Mouse (Mus musculus): Measurements from ENCODE around the gene Gimap5. TPM values are rescaled to one million over a fixed set of nuclear protein-coding genes. Genes with fewer than 3 reads are reported as not detected.

The Gimap5 gene
- polyA plus RNA-seq, 1 experiment from 2014 or later, result 0.84 TPM

GRCm38 (mm10) chr6:48737053-48737452 is 8.9 kb upstream of the Gimap5 start:
- no peak overlapping the region for H3K4me3 ChIP-seq (ENCODE audit: low read depth, low read length)
- H3K9me3 ChIP-seq (ENCODE audit: control insufficient read depth, low read length), result no peaks in the 10 kb centered on the region
- no peaks in the 10 kb centered on the region for H3K4me1 ChIP-seq (ENCODE audit: control insufficient read depth, insufficient read depth, low read length)
- no peaks in the 10 kb centered on the region; the same call in 1 of the 2 replicates for H3K27me3 ChIP-seq (ENCODE audit: control insufficient read depth, insufficient read depth, low read length)
- H3K36me3 ChIP-seq (ENCODE audit: control insufficient read depth, insufficient read depth, low read length), result no peaks in the 10 kb centered on the region
- H3K4me2 ChIP-seq (ENCODE audit: low read depth, low read length), result no peak overlapping the region
- no peak overlapping the region for H3K9ac ChIP-seq (replicated peaks; ENCODE audit: low read depth, low read length)
- 78% methylated on average over 2 of the region's 2 CpGs for whole genome bisulfite sequencing
- H3K27ac ChIP-seq (ENCODE audit: low read depth, low read length), result no peak overlapping the region
- ATAC-seq (ENCODE audit: low read depth), result no peak

- ATAC-seq (ENCODE audit: low read depth), result no peak
- 88% methylated on average over 5 of the region's 5 CpGs for WGBS
These were observed 8.3 kb upstream of the Gimap5 start for GRCm38 (mm10) chr6:48737688-48738087.

GRCm38 (mm10) chr6:48738961-48739779 is 6.8 kb upstream of the Gimap5 start, which contains the start of gene Gimap1:
Gene Gimap1 (plus strand): TSS chr6:48739054.
- WGBS, result 81% methylated on average over 15 of the region's 15 CpGs

More at GRCm38 (mm10) chr6:48737688-48738087, 8.3 kb upstream of the Gimap5 start:
- Histone ChIP-seq H3K27me3 (ENCODE audit: control insufficient read depth, insufficient read depth, low read length) (peaks cover 2% of the 10 kb centered on the region), H3K9ac (replicated peaks; ENCODE audit: low read depth, low read length) (no peak overlapping the region), H3K4me3 (ENCODE audit: low read depth, low read length) (no peak overlapping the region), H3K9me3 (ENCODE audit: control insufficient read depth, low read length) (no peaks in the 10 kb centered on the region), H3K4me1 (ENCODE audit: control insufficient read depth, insufficient read depth, low read length) (no peaks in the 10 kb centered on the region), H3K36me3 (ENCODE audit: control insufficient read depth, insufficient read depth, low read length) (no peaks in the 10 kb centered on the region), H3K4me2 (ENCODE audit: low read depth, low read length) (no peak overlapping the region), H3K27ac (ENCODE audit: low read depth, low read length) (no peak overlapping the region)

GRCm38 (mm10) chr6:48739780-48740055 is 6.3 kb upstream of the Gimap5 start:
- Histone ChIP-seq H3K9ac (replicated peaks; ENCODE audit: low read depth, low read length) (no peak overlapping the region), H3K27ac (ENCODE audit: low read depth, low read length) (no peak overlapping the region), H3K36me3 (ENCODE audit: control insufficient read depth, insufficient read depth, low read length) (no peaks in the 10 kb centered on the region), H3K4me3 (ENCODE audit: low read depth, low read length) (no peak overlapping the region), H3K4me2 (ENCODE audit: low read depth, low read length) (no peak overlapping the region), H3K9me3 (ENCODE audit: control insufficient read depth, low read length) (no peaks in the 10 kb centered on the region), H3K27me3 (ENCODE audit: control insufficient read depth, insufficient read depth, low read length) (peaks cover 8% of the 10 kb centered on the region), H3K4me1 (ENCODE audit: control insufficient read depth, insufficient read depth, low read length) (no peaks in the 10 kb centered on the region)
- WGBS, result 89% methylated on average over 3 of the region's 3 CpGs
- ATAC-seq (ENCODE audit: low read depth), result no peak

More at GRCm38 (mm10) chr6:48738961-48739779, 6.8 kb upstream of the Gimap5 start, which contains the start of gene Gimap1:
- Histone ChIP-seq H3K36me3 (ENCODE audit: control insufficient read depth, insufficient read depth, low read length) (no peaks in the 10 kb centered on the region), H3K9me3 (ENCODE audit: control insufficient read depth, low read length) (no peaks in the 10 kb centered on the region), H3K4me1 (ENCODE audit: control insufficient read depth, insufficient read depth, low read length) (no peaks in the 10 kb centered on the region), H3K9ac (replicated peaks; ENCODE audit: low read depth, low read length) (no peak within 1 kb of the TSS), H3K27me3 (ENCODE audit: control insufficient read depth, insufficient read depth, low read length) (peaks cover 8% of the 10 kb centered on the region), H3K4me3 (ENCODE audit: low read depth, low read length) (no peak within 1 kb of the TSS), H3K27ac (ENCODE audit: low read depth, low read length) (no peak within 1 kb of the TSS), H3K4me2 (ENCODE audit: low read depth, low read length) (no peak within 1 kb of the TSS)
- no peak for ATAC-seq (ENCODE audit: low read depth)

GRCm38 (mm10) chr6:48740501-48741169 is 5.4 kb upstream of the Gimap5 start:
- WGBS, result 85% methylated on average over 3 of the region's 3 CpGs
- no peak overlapping the region for H3K9ac ChIP-seq (replicated peaks; ENCODE audit: low read depth, low read length)
- no peak overlapping the region for H3K27ac ChIP-seq (ENCODE audit: low read depth, low read length)
- no peak for ATAC-seq (ENCODE audit: low read depth)
- H3K4me3 ChIP-seq (ENCODE audit: low read depth, low read length), result no peak overlapping the region
- no peak overlapping the region for H3K4me2 ChIP-seq (ENCODE audit: low read depth, low read length)
- H3K27me3 ChIP-seq (ENCODE audit: control insufficient read depth, insufficient read depth, low read length), result peaks cover 10% of the 10 kb centered on the region
- no peaks in the 10 kb centered on the region for H3K4me1 ChIP-seq (ENCODE audit: control insufficient read depth, insufficient read depth, low read length)
- H3K36me3 ChIP-seq (ENCODE audit: control insufficient read depth, insufficient read depth, low read length), result no peaks in the 10 kb centered on the region
- no peaks in the 10 kb centered on the region for H3K9me3 ChIP-seq (ENCODE audit: control insufficient read depth, low read length)

GRCm38 (mm10) chr6:48741273-48741672 is 4.7 kb upstream of the Gimap5 start:
- Histone ChIP-seq H3K4me2 (ENCODE audit: low read depth, low read length) (no peak overlapping the region), H3K9ac (replicated peaks; ENCODE audit: low read depth, low read length) (no peak overlapping the region), H3K27me3 (ENCODE audit: control insufficient read depth, insufficient read depth, low read length) (peaks cover 10% of the 10 kb centered on the region), H3K4me3 (ENCODE audit: low read depth, low read length) (no peak overlapping the region), H3K27ac (ENCODE audit: low read depth, low read length) (no peak overlapping the region), H3K36me3 (ENCODE audit: control insufficient read depth, insufficient read depth, low read length) (no peaks in the 10 kb centered on the region), H3K9me3 (ENCODE audit: control insufficient read depth, low read length) (no peaks in the 10 kb centered on the region), H3K4me1 (ENCODE audit: control insufficient read depth, insufficient read depth, low read length) (no peaks in the 10 kb centered on the region)
- ATAC-seq (ENCODE audit: low read depth), result no peak
- 26% methylated on average over 3 of the region's 3 CpGs for WGBS

GRCm38 (mm10) chr6:48741711-48742206 is 4.2 kb upstream of the Gimap5 start:
- ATAC-seq (ENCODE audit: low read depth), result peak; percentile 73; the same call in 1 of the 2 replicates
- Histone ChIP-seq H3K27ac (ENCODE audit: low read depth, low read length) (no peak overlapping the region), H3K4me2 (ENCODE audit: low read depth, low read length) (peak overlapping the region; percentile 66; the same call in 1 of the 2 replicates), H3K4me1 (ENCODE audit: control insufficient read depth, insufficient read depth, low read length) (no peaks in the 10 kb centered on the region), H3K36me3 (ENCODE audit: control insufficient read depth, insufficient read depth, low read length) (no peaks in the 10 kb centered on the region), H3K9me3 (ENCODE audit: control insufficient read depth, low read length) (no peaks in the 10 kb centered on the region), H3K27me3 (ENCODE audit: control insufficient read depth, insufficient read depth, low read length) (peaks cover 10% of the 10 kb centered on the region), H3K4me3 (ENCODE audit: low read depth, low read length) (no peak overlapping the region), H3K9ac (replicated peaks; ENCODE audit: low read depth, low read length) (no peak overlapping the region)
- WGBS, result 27% methylated on average over 9 of the region's 9 CpGs

- WGBS, result 3% methylated on average over 52 of the region's 52 CpGs
- H3K27me3 ChIP-seq (ENCODE audit: control insufficient read depth, insufficient read depth, low read length), result peaks cover 10% of the 10 kb centered on the region
- peak; percentile 79 for ATAC-seq (ENCODE audit: low read depth)
These were observed 3.3 kb upstream of the Gimap5 start for GRCm38 (mm10) chr6:48742422-48743351.

More at GRCm38 (mm10) chr6:48742422-48743351, 3.3 kb upstream of the Gimap5 start:
- Histone ChIP-seq H3K36me3 (ENCODE audit: control insufficient read depth, insufficient read depth, low read length) (no peaks in the 10 kb centered on the region), H3K4me2 (ENCODE audit: low read depth, low read length) (peak overlapping the region; percentile 66), H3K27ac (ENCODE audit: low read depth, low read length) (peak overlapping the region; percentile 52; the same call in 1 of the 2 replicates), H3K4me3 (ENCODE audit: low read depth, low read length) (peak overlapping the region; percentile 42), H3K9me3 (ENCODE audit: control insufficient read depth, low read length) (no peaks in the 10 kb centered on the region), H3K4me1 (ENCODE audit: control insufficient read depth, insufficient read depth, low read length) (no peaks in the 10 kb centered on the region), H3K9ac (replicated peaks; ENCODE audit: low read depth, low read length) (peak overlapping the region; percentile 63)
